Mouse (Mus musculus): ENCODE measurements at regions not wholly inside any gene's neighbourhood (a gene's known extent, or its start where the extent isn't known, plus 50 kb on each side); places are given as distances from the start of the nearest gene placed in this dataset.

- ATAC-seq (ENCODE audit: insufficient number of reproducible peaks, low FRiP score, low TSS enrichment, low read depth) = no peak
- H3K27ac ChIP-seq (replicated peaks; ENCODE audit: low read depth, low read length) = no peak overlapping the region
- 66% methylated on average over 1 of the region's 1 CpGs for WGBS
- H3K4me3 ChIP-seq (ENCODE audit: low read depth, low read length) = no peak overlapping the region
- no peak for DNase-seq (ENCODE audit: low spot score)
- H3K27me3 ChIP-seq (ENCODE audit: control insufficient read depth, insufficient read depth, low read length) = no peaks in the 10 kb centered on the region
- H3K4me1 ChIP-seq (ENCODE audit: control insufficient read depth, insufficient read depth, low read length) = no peaks in the 10 kb centered on the region
- H3K9ac ChIP-seq (ENCODE audit: low read length) = no peak overlapping the region
- no peak overlapping the region for H3K4me2 ChIP-seq (ENCODE audit: low read depth, severe bottlenecking)
- no peaks in the 10 kb centered on the region for H3K36me3 ChIP-seq (ENCODE audit: control insufficient read depth, insufficient read depth, low read length)
- H3K9me3 ChIP-seq (ENCODE audit: control insufficient read depth, low read length) = no peaks in the 10 kb centered on the region
Measured at GRCm38 (mm10) chr12:118784643-118785042, 61.5 kb upstream of the Sp8 start.

GRCm38 (mm10) chr12:118781978-118782377 is 64.2 kb upstream of the Sp8 start:
- Histone ChIP-seq H3K27ac (replicated peaks; ENCODE audit: low read depth, low read length) (no peak overlapping the region), H3K4me1 (ENCODE audit: control insufficient read depth, insufficient read depth, low read length) (no peaks in the 10 kb centered on the region), H3K4me3 (ENCODE audit: low read depth, low read length) (no peak overlapping the region), H3K9ac (ENCODE audit: low read length) (no peak overlapping the region), H3K27me3 (ENCODE audit: control insufficient read depth, insufficient read depth, low read length) (no peaks in the 10 kb centered on the region), H3K36me3 (ENCODE audit: control insufficient read depth, insufficient read depth, low read length) (no peaks in the 10 kb centered on the region), H3K4me2 (ENCODE audit: low read depth, severe bottlenecking) (no peak overlapping the region), H3K9me3 (ENCODE audit: control insufficient read depth, low read length) (no peaks in the 10 kb centered on the region)
- DNase-seq (ENCODE audit: low spot score) = no peak
- no peak for ATAC-seq (ENCODE audit: insufficient number of reproducible peaks, low FRiP score, low TSS enrichment, low read depth)
- WGBS = 87% methylated on average over 3 of the region's 3 CpGs

- DNase-seq (ENCODE audit: low spot score) = no peak
- H3K4me3 ChIP-seq (ENCODE audit: low read depth, low read length) = no peak overlapping the region
- no peak for ATAC-seq (ENCODE audit: insufficient number of reproducible peaks, low FRiP score, low TSS enrichment, low read depth)
- H3K4me2 ChIP-seq (ENCODE audit: low read depth, severe bottlenecking) = no peak overlapping the region
- 94% methylated on average over 1 of the region's 1 CpGs for WGBS
- H3K36me3 ChIP-seq (ENCODE audit: control insufficient read depth, insufficient read depth, low read length) = no peaks in the 10 kb centered on the region
- H3K27me3 ChIP-seq (ENCODE audit: control insufficient read depth, insufficient read depth, low read length) = no peaks in the 10 kb centered on the region
- no peak overlapping the region for H3K9ac ChIP-seq (ENCODE audit: low read length)
- no peaks in the 10 kb centered on the region for H3K4me1 ChIP-seq (ENCODE audit: control insufficient read depth, insufficient read depth, low read length)
- no peaks in the 10 kb centered on the region for H3K9me3 ChIP-seq (ENCODE audit: control insufficient read depth, low read length)
- no peak overlapping the region for H3K27ac ChIP-seq (replicated peaks; ENCODE audit: low read depth, low read length)
Measured at GRCm38 (mm10) chr12:118775463-118776064, 70.6 kb upstream of the Sp8 start.

- 78% methylated on average over 2 of the region's 2 CpGs for WGBS
- Histone ChIP-seq H3K4me3 (ENCODE audit: low read depth, low read length) (no peak overlapping the region), H3K4me2 (ENCODE audit: low read depth, severe bottlenecking) (no peak overlapping the region), H3K27ac (replicated peaks; ENCODE audit: low read depth, low read length) (no peak overlapping the region), H3K36me3 (ENCODE audit: control insufficient read depth, insufficient read depth, low read length) (no peaks in the 10 kb centered on the region), H3K9ac (ENCODE audit: low read length) (no peak overlapping the region), H3K9me3 (ENCODE audit: control insufficient read depth, low read length) (no peaks in the 10 kb centered on the region), H3K4me1 (ENCODE audit: control insufficient read depth, insufficient read depth, low read length) (no peaks in the 10 kb centered on the region), H3K27me3 (ENCODE audit: control insufficient read depth, insufficient read depth, low read length) (no peaks in the 10 kb centered on the region)
- no peak for DNase-seq (ENCODE audit: low spot score)
- ATAC-seq (ENCODE audit: insufficient number of reproducible peaks, low FRiP score, low TSS enrichment, low read depth) = no peak
Measured at GRCm38 (mm10) chr12:118772790-118773189, 73.3 kb upstream of the Sp8 start.

GRCm38 (mm10) chr12:118766472-118766871 is 79.7 kb upstream of the Sp8 start:
- H3K9me3 ChIP-seq (ENCODE audit: control insufficient read depth, low read length) = no peaks in the 10 kb centered on the region
- ATAC-seq (ENCODE audit: insufficient number of reproducible peaks, low FRiP score, low TSS enrichment, low read depth) = no peak
- WGBS = 77% methylated on average over 1 of the region's 1 CpGs

GRCm38 (mm10) chr12:118754076-118754475 is 92.1 kb upstream of the Sp8 start:
- Histone ChIP-seq H3K9me3 (ENCODE audit: control insufficient read depth, low read length) (no peaks in the 10 kb centered on the region), H3K36me3 (ENCODE audit: control insufficient read depth, insufficient read depth, low read length) (no peaks in the 10 kb centered on the region), H3K4me3 (ENCODE audit: low read depth, low read length) (no peak overlapping the region), H3K4me1 (ENCODE audit: control insufficient read depth, insufficient read depth, low read length) (no peaks in the 10 kb centered on the region), H3K27me3 (ENCODE audit: control insufficient read depth, insufficient read depth, low read length) (no peaks in the 10 kb centered on the region), H3K27ac (replicated peaks; ENCODE audit: low read depth, low read length) (no peak overlapping the region), H3K9ac (ENCODE audit: low read length) (no peak overlapping the region), H3K4me2 (ENCODE audit: low read depth, severe bottlenecking) (no peak overlapping the region)
- DNase-seq (ENCODE audit: low spot score) (no peak), ATAC-seq (ENCODE audit: insufficient number of reproducible peaks, low FRiP score, low TSS enrichment, low read depth) (no peak)
- WGBS = 78% methylated on average over 2 of the region's 2 CpGs

More at GRCm38 (mm10) chr12:118766472-118766871, 79.7 kb upstream of the Sp8 start:
- no peak overlapping the region for H3K4me2 ChIP-seq (ENCODE audit: low read depth, severe bottlenecking)
- no peaks in the 10 kb centered on the region for H3K36me3 ChIP-seq (ENCODE audit: control insufficient read depth, insufficient read depth, low read length)
- H3K27ac ChIP-seq (replicated peaks; ENCODE audit: low read depth, low read length) = no peak overlapping the region
- no peak overlapping the region for H3K4me3 ChIP-seq (ENCODE audit: low read depth, low read length)
- no peak overlapping the region for H3K9ac ChIP-seq (ENCODE audit: low read length)
- DNase-seq (ENCODE audit: low spot score) = no peak
- no peaks in the 10 kb centered on the region for H3K27me3 ChIP-seq (ENCODE audit: control insufficient read depth, insufficient read depth, low read length)
- no peaks in the 10 kb centered on the region for H3K4me1 ChIP-seq (ENCODE audit: control insufficient read depth, insufficient read depth, low read length)

GRCm38 (mm10) chr12:118739103-118739502 is 107.0 kb upstream of the Sp8 start:
- no peak overlapping the region for H3K27ac ChIP-seq (replicated peaks; ENCODE audit: low read depth, low read length)
- H3K36me3 ChIP-seq (ENCODE audit: control insufficient read depth, insufficient read depth, low read length) = no peaks in the 10 kb centered on the region
- no peak overlapping the region for H3K4me2 ChIP-seq (ENCODE audit: low read depth, severe bottlenecking)
- no peak for DNase-seq (ENCODE audit: low spot score)
- no peak for ATAC-seq (ENCODE audit: insufficient number of reproducible peaks, low FRiP score, low TSS enrichment, low read depth)
- H3K4me1 ChIP-seq (ENCODE audit: control insufficient read depth, insufficient read depth, low read length) = no peaks in the 10 kb centered on the region
- WGBS = 67% methylated on average over 4 of the region's 4 CpGs
- no peaks in the 10 kb centered on the region for H3K9me3 ChIP-seq (ENCODE audit: control insufficient read depth, low read length)
- no peak overlapping the region for H3K4me3 ChIP-seq (ENCODE audit: low read depth, low read length)
- H3K27me3 ChIP-seq (ENCODE audit: control insufficient read depth, insufficient read depth, low read length) = no peaks in the 10 kb centered on the region
- no peak overlapping the region for H3K9ac ChIP-seq (ENCODE audit: low read length)

- H3K4me3 ChIP-seq (ENCODE audit: low read depth, low read length) = no peak overlapping the region
- H3K27ac ChIP-seq (replicated peaks; ENCODE audit: low read depth, low read length) = no peak overlapping the region
- H3K9me3 ChIP-seq (ENCODE audit: control insufficient read depth, low read length) = no peaks in the 10 kb centered on the region
- no peak overlapping the region for H3K9ac ChIP-seq (ENCODE audit: low read length)
- H3K4me2 ChIP-seq (ENCODE audit: low read depth, severe bottlenecking) = no peak overlapping the region
- no peaks in the 10 kb centered on the region for H3K27me3 ChIP-seq (ENCODE audit: control insufficient read depth, insufficient read depth, low read length)
- no peak for DNase-seq (ENCODE audit: low spot score)
- H3K4me1 ChIP-seq (ENCODE audit: control insufficient read depth, insufficient read depth, low read length) = no peaks in the 10 kb centered on the region
- no peak for ATAC-seq (ENCODE audit: insufficient number of reproducible peaks, low FRiP score, low TSS enrichment, low read depth)
- no peaks in the 10 kb centered on the region for H3K36me3 ChIP-seq (ENCODE audit: control insufficient read depth, insufficient read depth, low read length)
- 74% methylated on average over 4 of the region's 4 CpGs for WGBS
Measured at GRCm38 (mm10) chr12:118725891-118726290, 120.2 kb upstream of the Sp8 start.
